Mouse (Mus musculus) myocyte (in vitro differentiated cells): ENCODE measurements at regions not wholly inside any gene's neighbourhood (a gene's known extent, or its start where the extent isn't known, plus 50 kb on each side); places are given as distances from the start of the nearest gene placed in this dataset.

Source experiments
- MYOD1 ChIP-seq, 3 experiments: IDR thresholded peaks; one replicate each; pipeline ENCODE4 v1.6.1; 2011; ENCODE audit warnings: control low read depth in 2 of 3, low read depth in 2 of 3, mild to moderate bottlenecking in 2 of 3, moderate library complexity in 1 of 3; ENCODE audit not compliant: insufficient read length in 2 of 3, control insufficient read depth in 1 of 3
- TCF3 ChIP-seq: IDR thresholded peaks from one replicate; pipeline ENCODE4 v1.6.1; 2011; ENCODE audit warnings: low read depth, control low read depth; ENCODE audit not compliant: insufficient read length
- USF1 ChIP-seq: IDR thresholded peaks from one replicate; pipeline ENCODE4 v1.6.1; 2011; ENCODE audit warnings: low read depth, mild to moderate bottlenecking, control low read depth, moderate library complexity

- TF ChIP-seq MYOD1 (IDR thresholded peaks at IDR 0.05; ENCODE audit: control insufficient read depth in 1 of 3, insufficient read length in 2 of 3, low read depth in 2 of 3) (no peak), USF1 (no peak), TCF3 (no peak)
Observed at GRCm38 (mm10) chr9:101694054-101694453, 167.6 kb upstream of the 9630041A04Rik start.
